Mouse (Mus musculus) CD4-positive naive resting alpha-beta T cell, adult 57 days (primary cell): ENCODE data around the gene Utf1. TPM values are rescaled to one million over a fixed set of nuclear protein-coding genes. Genes with fewer than 3 reads are reported as not detected.

ENCODE experiments used
- total RNA-seq: library from RNA; stranded (reverse); gene quantifications from one replicate; pipeline ENCODE4 v1.2.4, GENCODE M21; 2023

Gene Utf1
- 0.47 TPM for total RNA-seq

DNA sequence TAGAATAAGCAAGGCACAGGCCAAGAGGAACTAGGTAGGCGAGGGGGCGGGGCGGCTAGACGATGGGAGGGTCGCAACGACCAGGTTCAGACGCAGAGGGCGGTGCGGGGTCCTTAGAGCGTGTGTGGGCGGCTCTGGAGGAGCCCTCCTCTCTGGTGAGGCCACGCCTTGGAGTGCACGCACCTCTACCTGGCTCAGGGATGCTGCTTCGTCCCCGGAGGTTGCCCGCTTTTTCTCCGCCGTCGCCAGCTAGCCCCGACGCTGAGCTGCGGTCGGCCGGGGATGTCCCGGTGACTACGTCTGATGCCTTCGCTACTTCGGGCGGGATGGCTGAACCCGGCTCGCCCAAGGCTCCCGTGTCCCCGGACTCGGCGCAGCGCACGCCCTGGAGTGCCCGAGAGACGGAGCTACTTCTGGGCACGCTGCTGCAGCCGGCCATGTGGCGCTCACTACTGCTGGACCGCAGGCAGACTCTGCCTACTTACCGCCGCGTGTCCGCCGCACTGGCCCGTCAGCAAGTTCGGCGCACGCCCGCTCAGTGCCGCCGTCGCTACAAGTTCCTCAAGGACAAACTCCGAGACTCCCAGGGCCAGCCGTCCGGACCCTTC, at the start of gene Utf1:
TSS of gene Utf1 (plus strand) at position 116 of the 608 bp plus-strand sequence.

DNA sequence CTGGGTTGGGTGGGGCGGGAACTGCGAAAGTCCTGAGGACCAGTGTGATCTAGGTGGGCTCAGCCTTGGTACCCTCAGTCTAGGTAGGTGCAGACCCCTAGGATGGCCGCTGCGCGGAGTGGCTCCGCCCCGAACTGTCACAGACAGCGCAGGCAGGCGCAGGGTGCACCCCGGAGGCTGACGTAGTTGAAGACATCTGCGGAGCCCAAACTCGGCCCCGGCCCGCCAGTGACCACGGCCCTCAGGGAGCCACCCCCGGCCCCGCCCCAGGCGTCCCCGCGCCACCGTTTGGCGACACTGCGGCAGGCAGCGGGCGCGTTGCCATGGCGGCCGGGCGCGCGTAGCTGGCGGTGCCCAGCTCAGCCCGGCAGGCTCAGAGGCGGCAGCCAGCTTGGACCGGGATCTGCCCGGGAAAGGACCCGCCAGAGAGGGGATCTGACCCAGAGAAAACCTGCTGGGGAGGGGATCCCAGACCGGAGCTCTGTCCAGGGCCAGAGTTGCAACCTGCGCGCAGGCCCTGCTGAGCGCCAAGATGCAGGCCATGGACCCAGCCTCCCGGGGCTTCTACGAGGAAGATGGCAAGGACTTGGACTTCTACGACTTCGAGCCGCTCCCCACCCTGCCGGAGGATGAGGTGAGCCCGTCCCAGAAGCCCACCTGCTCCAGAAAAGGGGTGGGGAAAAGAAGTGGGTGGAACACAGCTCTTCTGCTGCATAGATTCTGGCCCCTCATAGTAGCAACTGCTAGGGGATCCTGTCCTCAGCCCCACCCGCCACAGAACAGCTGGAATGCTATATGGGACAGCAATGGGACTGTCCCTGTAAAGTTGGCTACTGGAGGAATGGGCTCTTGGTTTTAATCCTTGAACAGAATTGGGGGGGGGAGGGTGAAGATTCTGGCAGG, 48.7 kb upstream of the Utf1 start, which contains the start of gene Kndc1:
TSS of gene Kndc1 (plus strand) at position 42 of the 903 bp plus-strand sequence.

DNA sequence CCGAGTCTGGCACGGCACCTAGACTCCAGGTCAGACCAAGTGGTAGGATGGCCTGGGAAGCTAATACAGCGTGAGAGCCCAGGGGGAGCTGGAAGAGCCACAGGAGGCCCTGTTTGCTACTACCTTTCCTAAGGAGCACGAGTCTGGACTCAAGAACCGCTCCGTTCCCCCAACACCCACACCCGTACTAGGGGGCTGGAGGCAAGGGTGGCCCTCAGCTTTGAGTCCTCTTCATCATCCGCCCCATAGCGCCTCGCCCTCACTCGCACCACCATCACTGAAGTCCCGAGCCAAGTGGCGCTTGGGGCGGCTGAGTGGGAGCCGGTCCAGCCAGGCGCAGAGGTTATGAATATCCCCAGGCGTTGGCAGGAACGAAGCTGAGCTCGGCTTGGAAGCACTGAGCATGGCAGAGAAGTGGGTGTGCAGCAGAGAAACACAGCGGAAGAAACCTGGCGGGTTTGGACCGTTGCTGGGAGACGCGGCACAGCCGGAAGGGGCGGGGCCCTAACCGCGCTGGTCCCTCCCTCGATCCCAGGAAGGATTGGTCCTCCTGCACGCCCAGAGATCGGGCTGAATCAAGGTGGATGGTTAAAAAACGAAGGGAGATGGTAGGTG, 34.8 kb downstream of the Utf1 start, which contains the start of gene 6430531B16Rik:
TSS of gene 6430531B16Rik (minus strand) at position 478 of the 615 bp plus-strand sequence.

DNA sequence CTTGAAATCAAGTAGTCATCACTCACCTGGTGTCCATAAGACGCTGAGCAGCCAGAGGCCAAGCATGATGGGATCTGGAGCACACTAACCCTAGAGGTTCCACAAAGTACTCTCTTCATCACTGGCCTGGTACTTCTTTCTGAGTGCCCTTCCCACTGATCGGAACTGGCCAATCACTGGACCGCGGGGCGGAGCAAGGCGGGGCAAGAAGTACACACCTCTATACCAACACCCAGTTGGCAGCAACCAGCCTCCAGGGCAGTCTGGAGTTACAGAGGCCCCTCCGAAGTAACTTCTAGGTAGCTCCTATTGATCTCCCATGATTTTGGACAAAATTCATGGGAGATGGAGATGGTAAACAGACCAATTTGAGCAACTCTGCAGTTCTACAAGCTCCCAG, 48.8 kb downstream of the Utf1 start, which contains the start of gene Adam8:
TSS of gene Adam8 (minus strand) at position 157 of the 400 bp plus-strand sequence.

Other genes with a start within 250 kb of the Utf1 start
- gene Adgra1, start 109.6 kb upstream of the Utf1 start, total RNA-seq, result not detected
- not detected for gene Kndc1, start 49.1 kb upstream of the Utf1 start, total RNA-seq
- not detected for gene 6430531B16Rik, start 35.0 kb downstream of the Utf1 start, total RNA-seq
- 4.3 TPM for gene Adam8, start 48.8 kb downstream of the Utf1 start, total RNA-seq
- 39.9 TPM for gene Zfp511, start 92.6 kb downstream of the Utf1 start, total RNA-seq
- 38.8 TPM for gene Tubgcp2, start 92.9 kb downstream of the Utf1 start, total RNA-seq
- gene Msx3, start 105.3 kb downstream of the Utf1 start, total RNA-seq, result not detected
- gene Caly, start 138.8 kb downstream of the Utf1 start, total RNA-seq, result not detected
- not detected for gene Prap1, start 149.6 kb downstream of the Utf1 start, total RNA-seq
- gene Fuom, start 158.7 kb downstream of the Utf1 start, total RNA-seq, result 11.0 TPM
- 5.1 TPM for gene Paox, start 172.0 kb downstream of the Utf1 start, total RNA-seq
- 31.3 TPM for gene Echs1, start 172.7 kb downstream of the Utf1 start, total RNA-seq
- 16.0 TPM for gene Mtg1, start 193.8 kb downstream of the Utf1 start, total RNA-seq
- gene Sprn, start 211.1 kb downstream of the Utf1 start, total RNA-seq, result not detected
- gene Olfr522, start 221.0 kb downstream of the Utf1 start, total RNA-seq, result not detected
- gene Olfr523, start 229.4 kb downstream of the Utf1 start, total RNA-seq, result not detected